Mouse (Mus musculus) cerebellum, adult 18-20 months (tissue): ENCODE data around the gene Hapln1.

ENCODE experiments used
- DNase-seq, 2 experiments: peaks; one replicate each; pipeline ENCODE4 v3.0.0; 2021

Gene Hapln1

GRCm38 (mm10) chr13:89539205-89539886 lies at the start of gene Hapln1:
Gene Hapln1 (plus strand): TSS chr13:89539796.
- no peak for DNase-seq

- DNase-seq = no peak
Measured at GRCm38 (mm10) chr13:89493169-89493568, 46.4 kb upstream of the Hapln1 start.

GRCm38 (mm10) chr13:89493678-89494077 lies 45.9 kb upstream of the Hapln1 start:
- no peak for DNase-seq

GRCm38 (mm10) chr13:89496569-89496968 lies 43.0 kb upstream of the Hapln1 start:
- DNase-seq = no peak

GRCm38 (mm10) chr13:89499419-89499818 lies 40.2 kb upstream of the Hapln1 start:
- no peak for DNase-seq

- no peak for DNase-seq
Measured at GRCm38 (mm10) chr13:89521507-89521908, 18.1 kb upstream of the Hapln1 start.

- no peak for DNase-seq
Measured at GRCm38 (mm10) chr13:89528716-89529115, 10.9 kb upstream of the Hapln1 start.

- DNase-seq = no peak
Measured at GRCm38 (mm10) chr13:89530386-89530785, 9.2 kb upstream of the Hapln1 start.

- no peak for DNase-seq
Measured at GRCm38 (mm10) chr13:89539887-89540264, 280 bp downstream of the Hapln1 start.

GRCm38 (mm10) chr13:89540301-89540982 lies 846 bp downstream of the Hapln1 start:
- no peak for DNase-seq

- peak; percentile 12 to 16 for DNase-seq
Measured at GRCm38 (mm10) chr13:89543003-89543402, 3.4 kb downstream of the Hapln1 start.

GRCm38 (mm10) chr13:89548203-89548740 lies 8.7 kb downstream of the Hapln1 start:
- DNase-seq = peak; percentile 13 to 22

GRCm38 (mm10) chr13:89549507-89549906 lies 9.9 kb downstream of the Hapln1 start:
- DNase-seq = no peak

GRCm38 (mm10) chr13:89551502-89551901 lies 11.9 kb downstream of the Hapln1 start:
- no peak for DNase-seq

GRCm38 (mm10) chr13:89564518-89564917 lies 24.9 kb downstream of the Hapln1 start:
- no peak for DNase-seq

GRCm38 (mm10) chr13:89566300-89566699 lies 26.7 kb downstream of the Hapln1 start:
- DNase-seq = no peak

GRCm38 (mm10) chr13:89579115-89579514 lies 39.5 kb downstream of the Hapln1 start:
- no peak for DNase-seq

- DNase-seq = no peak
Measured at GRCm38 (mm10) chr13:89583138-89583746, 43.6 kb downstream of the Hapln1 start.

GRCm38 (mm10) chr13:89583747-89584738 lies 44.4 kb downstream of the Hapln1 start:
- no peak for DNase-seq

GRCm38 (mm10) chr13:89585144-89585543 lies 45.5 kb downstream of the Hapln1 start:
- DNase-seq = no peak

GRCm38 (mm10) chr13:89595105-89595504 lies 55.5 kb downstream of the Hapln1 start:
- DNase-seq = no peak

GRCm38 (mm10) chr13:89597354-89597753 lies 57.8 kb downstream of the Hapln1 start:
- DNase-seq = peak in 1 of 2 experiments; percentile 7
